Mouse (Mus musculus): Measurements from ENCODE around the gene Tle1. TPM values are rescaled to one million over a fixed set of nuclear protein-coding genes. Genes with fewer than 3 reads are reported as not detected.

Gene Tle1
- polyA plus RNA-seq, 1 experiment from 2014 or later = 22.3 TPM

DNA sequence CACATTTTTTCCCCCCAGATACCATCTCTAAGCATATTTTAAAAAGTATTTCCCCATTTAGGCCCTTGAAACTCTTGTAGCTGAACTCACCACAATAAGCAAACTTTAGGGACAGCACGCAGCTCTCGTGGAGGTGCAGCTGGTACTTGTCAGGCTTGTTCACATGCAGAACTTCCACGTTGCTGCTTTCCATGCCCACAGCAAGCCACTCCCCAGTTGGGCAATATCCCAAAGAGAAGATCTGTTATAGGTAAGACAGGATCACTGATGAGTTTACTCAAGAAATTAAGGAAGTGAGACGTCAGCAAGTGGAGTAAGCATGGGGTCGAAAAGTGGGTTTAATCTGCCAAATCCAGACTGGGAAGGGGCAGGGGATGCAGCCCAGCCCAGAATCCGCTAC is 80.7 kb downstream of the Tle1 start:
- Histone ChIP-seq H3K4me3 (no peak overlapping the region), H3K36me3 (peaks cover 62% of the 10 kb centered on the region), H3K4me2 (no peak overlapping the region), H3K27me3 (no peaks in the 10 kb centered on the region), H3K4me1 (no peaks in the 10 kb centered on the region), H3K9ac (no peak overlapping the region), H3K9me3 (no peaks in the 10 kb centered on the region), H3K27ac (no peak overlapping the region)
- no peak for ATAC-seq (ENCODE audit: insufficient number of reproducible peaks, low FRiP score, low TSS enrichment, low read depth)
- 87% methylated on average over 6 of the region's 6 CpGs for WGBS

DNA sequence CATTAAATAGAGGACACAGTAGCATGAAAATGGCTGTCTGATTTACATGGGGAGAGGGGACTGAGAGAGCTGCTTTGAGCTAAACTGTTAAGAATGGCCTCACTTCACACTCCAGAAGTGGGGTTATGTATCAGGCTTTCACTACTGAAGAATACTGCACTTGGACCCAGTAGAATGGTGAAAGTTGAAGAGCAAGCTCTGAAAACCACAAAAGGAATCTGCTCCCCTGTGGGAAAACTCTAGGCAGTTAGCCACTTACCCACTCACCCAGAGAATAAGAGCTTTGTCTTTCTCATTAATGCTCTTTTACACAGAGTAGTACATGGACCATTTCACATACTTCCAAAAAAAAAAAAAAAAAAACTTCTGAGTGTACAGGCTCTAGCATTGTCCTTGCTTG is 95.0 kb downstream of the Tle1 start:
- Histone ChIP-seq H3K27me3 (no peaks in the 10 kb centered on the region), H3K9me3 (no peaks in the 10 kb centered on the region), H3K4me1 (no peaks in the 10 kb centered on the region), H3K4me2 (no peak overlapping the region), H3K36me3 (peaks cover 13% of the 10 kb centered on the region; the same call in 1 of the 2 replicates), H3K4me3 (no peak overlapping the region), H3K27ac (no peak overlapping the region), H3K9ac (no peak overlapping the region)
- ATAC-seq (ENCODE audit: insufficient number of reproducible peaks, low FRiP score, low TSS enrichment, low read depth) = no peak

GRCm38 (mm10) chr4:72104186-72104585 is 96.5 kb downstream of the Tle1 start:
- Histone ChIP-seq H3K9ac (no peak overlapping the region), H3K4me3 (no peak overlapping the region), H3K27ac (no peak overlapping the region), H3K4me1 (no peaks in the 10 kb centered on the region), H3K27me3 (no peaks in the 10 kb centered on the region), H3K9me3 (no peaks in the 10 kb centered on the region), H3K4me2 (no peak overlapping the region), H3K36me3 (peaks cover 12% of the 10 kb centered on the region; the same call in 1 of the 2 replicates)
- no peak for ATAC-seq (ENCODE audit: insufficient number of reproducible peaks, low FRiP score, low TSS enrichment, low read depth)

- Histone ChIP-seq H3K9me3 (no peaks in the 10 kb centered on the region), H3K4me1 (no peaks in the 10 kb centered on the region), H3K4me3 (no peak overlapping the region), H3K36me3 (no peaks in the 10 kb centered on the region), H3K27me3 (no peaks in the 10 kb centered on the region), H3K4me2 (no peak overlapping the region), H3K9ac (no peak overlapping the region), H3K27ac (no peak overlapping the region)
- no peak for ATAC-seq (ENCODE audit: insufficient number of reproducible peaks, low FRiP score, low TSS enrichment, low read depth)
- 88% methylated on average over 4 of the region's 4 CpGs for WGBS
Measured at GRCm38 (mm10) chr4:72087811-72088210, 112.9 kb downstream of the Tle1 start.

GRCm38 (mm10) chr4:72069111-72069534 is 131.6 kb downstream of the Tle1 start:
- H3K27me3 ChIP-seq = no peaks in the 10 kb centered on the region
- H3K4me3 ChIP-seq = no peak overlapping the region
- no peaks in the 10 kb centered on the region for H3K4me1 ChIP-seq
- H3K36me3 ChIP-seq = no peaks in the 10 kb centered on the region
- H3K9ac ChIP-seq = no peak overlapping the region
- H3K9me3 ChIP-seq = no peaks in the 10 kb centered on the region
- no peak overlapping the region for H3K27ac ChIP-seq
- no peak for ATAC-seq (ENCODE audit: insufficient number of reproducible peaks, low FRiP score, low TSS enrichment, low read depth)
- H3K4me2 ChIP-seq = no peak overlapping the region
- 17% methylated on average over 5 of the region's 5 CpGs for WGBS

DNA sequence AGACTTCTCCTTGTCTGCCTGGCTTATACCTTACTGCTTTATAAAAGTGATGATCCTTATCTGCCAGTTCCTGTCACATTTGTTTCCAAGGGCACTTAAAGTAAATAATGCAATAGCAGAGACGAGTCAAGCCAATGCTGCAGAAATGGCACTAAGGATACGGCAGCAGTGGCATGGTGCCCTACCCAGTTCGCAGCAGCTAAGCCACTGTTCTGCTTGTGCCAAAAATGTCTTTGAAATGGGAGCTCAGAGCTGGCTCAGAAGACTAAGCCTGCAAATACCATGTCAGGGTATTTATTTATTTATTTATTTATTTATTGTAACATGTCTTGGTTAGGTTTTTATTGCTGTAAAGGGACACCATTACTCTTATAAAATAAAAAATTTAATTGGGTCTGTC is 132.8 kb downstream of the Tle1 start:
- H3K27me3 ChIP-seq = no peaks in the 10 kb centered on the region
- H3K4me3 ChIP-seq = no peak overlapping the region
- no peak overlapping the region for H3K27ac ChIP-seq
- H3K4me2 ChIP-seq = no peak overlapping the region
- WGBS = 59% methylated on average over 3 of the region's 3 CpGs
- no peaks in the 10 kb centered on the region for H3K36me3 ChIP-seq
- H3K9ac ChIP-seq = no peak overlapping the region
- H3K4me1 ChIP-seq = no peaks in the 10 kb centered on the region
- no peak for ATAC-seq (ENCODE audit: insufficient number of reproducible peaks, low FRiP score, low TSS enrichment, low read depth)
- no peaks in the 10 kb centered on the region for H3K9me3 ChIP-seq
